Mouse (Mus musculus) heart, postnatal 0 days (tissue): ENCODE results near the gene Crtc2. TPM values are rescaled to one million over a fixed set of nuclear protein-coding genes. Genes with fewer than 3 reads are reported as not detected.
"Not testable (repeated sequence)": the region's sequence is repeated elsewhere in the genome, so short reads cannot be mapped to it uniquely, and the experiment has no call there.

ENCODE experiments used
- ATAC-seq: fragments of 200-750 bp; cut with Nextera tagmentation; 2 replicates; pipeline ENCODE4 v1.8.0; 2017; ENCODE audit warnings: low read depth, moderate number of reproducible peaks, moderate library complexity; ENCODE audit not compliant: insufficient read depth
- DNase-seq: peaks from one replicate; pipeline ENCODE4 v3.0.0-alpha.2; 2016; ENCODE audit warnings: low spot score
- H3K27ac ChIP-seq: fragments of 300-500 bp; sonication (generic); 2 replicates; pipeline ENCODE4 v1.5.1; 2014; ENCODE audit warnings: low read depth, mild to moderate bottlenecking
- H3K27me3 ChIP-seq: fragments of 300-500 bp; sonication (generic); 2 replicates; pipeline ENCODE4 v1.6.1; 2014; ENCODE audit warnings: low read length, mixed read lengths; ENCODE audit not compliant: control insufficient read depth, insufficient read depth
- H3K36me3 ChIP-seq: fragments of 300-500 bp; sonication (generic); replicated peaks from 2 replicates; pipeline ENCODE4 v1.6.1; 2014; ENCODE audit warnings: low read length, mixed read lengths; ENCODE audit not compliant: control insufficient read depth, insufficient read depth
- H3K4me1 ChIP-seq: fragments of 300-500 bp; sonication (generic); 2 replicates; pipeline ENCODE4 v1.6.1; 2014; ENCODE audit warnings: antibody characterized with exemption; ENCODE audit not compliant: control insufficient read depth, insufficient read depth
- H3K4me2 ChIP-seq: fragments of 300-500 bp; sonication (generic); 2 replicates; pipeline ENCODE4 v1.6.1; 2014; ENCODE audit warnings: low read depth, mild to moderate bottlenecking, low read length, moderate library complexity
- H3K4me3 ChIP-seq: fragments of 300-500 bp; sonication (generic); 2 replicates; pipeline ENCODE4 v1.5.1; 2014; ENCODE audit warnings: low read depth, low read length
- H3K9ac ChIP-seq: fragments of 300-500 bp; sonication (generic); replicated peaks from 2 replicates; pipeline ENCODE4 v1.6.1; 2014; ENCODE audit warnings: low read depth, low read length, mixed read lengths
- H3K9me3 ChIP-seq: fragments of 300-500 bp; sonication (generic); replicated peaks from 2 replicates; pipeline ENCODE4 v1.6.1; 2016; ENCODE audit warnings: low read length; ENCODE audit not compliant: control insufficient read depth
- CTCF ChIP-seq: IDR thresholded peaks from 2 replicates; pipeline ENCODE4 v1.5.1; 2016; ENCODE audit warnings: antibody characterized with exemption, control low read depth, low read depth
- EP300 ChIP-seq: IDR thresholded peaks from 2 replicates; pipeline ENCODE4 v1.6.1; 2016; ENCODE audit warnings: antibody characterized with exemption, low read depth
- WGBS: fragments of 180-500 bp; shearing (Covaris S2); extraction: QIAGEN DNeasy Blood & Tissue Kit; methylation state at CpG from one replicate; pipeline ENCODE4 v1.1.7; 2014; 5-methylcytosine and 5-hydroxymethylcytosine counted together
- polyA plus RNA-seq: library from polyadenylated mRNA; unstranded; fragments of >200 nt; fragmentation: Nextera tagmentation; extraction: Ambion mirVana; gene quantifications from 2 replicates; pipeline ENCODE4 v1.2.1, GENCODE M21; 2015
- total RNA-seq: library from RNA; depleted of rRNA; stranded (reverse); fragments of >200 nt; gene quantifications from 2 replicates; pipeline ENCODE4 v1.2.3, GENCODE M21; 2014; ENCODE audit warnings: low replicate concordance

The Crtc2 gene
- total and polyA plus RNA-seq, 2 experiments from 2014 or later, result 7.2 to 17.8 TPM

DNA sequence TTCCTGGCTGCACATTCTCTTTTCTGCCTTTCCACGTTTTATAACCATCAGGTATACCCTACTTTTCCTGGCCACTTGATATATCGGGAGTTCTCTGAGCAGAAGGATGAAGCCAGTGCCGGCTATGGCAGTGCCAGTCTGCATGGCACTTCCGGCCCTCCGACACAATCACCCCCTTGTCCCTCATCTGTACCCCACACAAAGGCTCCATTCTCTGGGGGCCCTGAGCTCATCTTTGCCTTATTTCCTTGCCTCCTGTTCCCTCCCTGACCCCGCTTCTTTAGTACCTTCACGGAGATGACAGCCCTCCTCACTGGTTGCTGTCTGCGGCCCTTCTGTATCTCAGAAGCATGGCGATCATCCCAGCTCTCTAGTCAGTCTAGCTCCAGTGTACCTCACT is 26.7 kb downstream of the Crtc2 start:
- Histone ChIP-seq H3K4me3 (no peak overlapping the region), H3K27me3 (no peaks in the 10 kb centered on the region), H3K9ac (no peak overlapping the region), H3K9me3 (no peaks in the 10 kb centered on the region), H3K36me3 (peaks cover 55% of the 10 kb centered on the region), H3K4me2 (no peak overlapping the region), H3K27ac (no peak overlapping the region), H3K4me1 (no peaks in the 10 kb centered on the region)
- TF ChIP-seq CTCF (no peak), EP300 (no peak)
- no peak for ATAC-seq
- WGBS, result 93% methylated on average over 9 of the region's 9 CpGs
- DNase-seq, result no peak

- H3K9ac ChIP-seq, result no peak overlapping the region
- H3K27me3 ChIP-seq, result no peaks in the 10 kb centered on the region
- TF ChIP-seq CTCF (no peak), EP300 (no peak)
- H3K4me2 ChIP-seq, result no peak overlapping the region
- H3K4me1 ChIP-seq, result no peaks in the 10 kb centered on the region
- peaks cover 21% of the 10 kb centered on the region for H3K36me3 ChIP-seq
- no peak overlapping the region for H3K27ac ChIP-seq
- DNase-seq (no peak), ATAC-seq (no peak)
- H3K4me3 ChIP-seq, result no peak overlapping the region
- 96% methylated on average over 2 of the region's 2 CpGs for WGBS
- no peaks in the 10 kb centered on the region for H3K9me3 ChIP-seq
These were observed 30.2 kb downstream of the Crtc2 start for GRCm38 (mm10) chr3:90284150-90284549.

- H3K27me3 ChIP-seq, H3K4me2 ChIP-seq, DNase-seq, H3K27ac ChIP-seq, H3K36me3 ChIP-seq, H3K9ac ChIP-seq, H3K9me3 ChIP-seq, ATAC-seq, H3K4me1 ChIP-seq, H3K4me3 ChIP-seq: not testable (repeated sequence)
- 59% methylated on average over 2 of the region's 3 CpGs for WGBS
These were observed 35.4 kb downstream of the Crtc2 start for GRCm38 (mm10) chr3:90289403-90289802.

DNA sequence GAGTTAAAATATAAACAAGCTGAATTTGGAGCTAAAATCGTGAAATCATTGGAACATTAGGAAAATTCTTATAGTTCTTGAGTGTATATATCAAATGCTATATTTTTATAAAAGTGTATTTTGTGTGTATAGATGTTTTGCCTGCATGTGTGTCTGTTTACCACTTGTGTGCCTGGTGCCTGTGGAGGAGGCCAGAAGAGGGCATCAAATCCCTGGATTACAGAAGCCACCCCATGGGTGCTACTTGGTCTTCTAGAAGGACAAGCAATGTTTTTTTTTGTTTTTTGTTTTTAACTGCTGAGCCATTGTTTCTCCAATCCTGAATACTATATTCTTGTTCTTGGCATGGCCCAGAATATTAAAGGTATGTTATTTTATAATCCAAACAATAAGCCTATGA is 36.6 kb downstream of the Crtc2 start:
- no peak overlapping the region for H3K27ac ChIP-seq
- no peak overlapping the region for H3K4me2 ChIP-seq
- no peaks in the 10 kb centered on the region for H3K9me3 ChIP-seq
- no peaks in the 10 kb centered on the region for H3K27me3 ChIP-seq
- H3K4me1 ChIP-seq, result peaks cover 21% of the 10 kb centered on the region
- TF ChIP-seq CTCF (peak; percentile 38), EP300 (no peak)
- WGBS, result 82% methylated on average over 1 of the region's 1 CpGs
- ATAC-seq (no peak), DNase-seq (no peak)
- no peak overlapping the region for H3K9ac ChIP-seq
- no peaks in the 10 kb centered on the region for H3K36me3 ChIP-seq
- H3K4me3 ChIP-seq, result no peak overlapping the region

DNA sequence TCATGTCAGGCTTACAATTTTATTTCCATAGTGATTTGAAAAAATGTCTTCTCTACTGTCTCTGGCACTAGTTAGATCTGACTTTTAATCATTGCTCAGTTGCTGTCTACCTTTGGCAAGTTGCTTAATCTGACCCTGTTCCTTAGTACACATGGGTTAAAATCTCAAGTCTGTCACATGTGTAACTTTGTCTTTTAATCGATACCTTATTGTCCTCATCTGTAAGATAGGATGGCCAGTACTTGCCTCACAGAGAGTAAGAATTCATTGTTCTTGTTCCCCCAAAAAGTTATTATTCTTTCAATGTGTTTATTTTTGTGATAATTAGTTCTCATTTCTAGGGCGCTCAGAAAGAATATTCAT is 38.0 kb downstream of the Crtc2 start:
- Histone ChIP-seq H3K9ac (peak overlapping the region; percentile 83), H3K36me3 (no peaks in the 10 kb centered on the region; the same call in 1 of the 2 replicates), H3K4me1 (peaks cover 25% of the 10 kb centered on the region), H3K27me3 (no peaks in the 10 kb centered on the region), H3K4me3 (peak overlapping the region; percentile 96), H3K9me3 (no peaks in the 10 kb centered on the region), H3K4me2 (peak overlapping the region; percentile 76), H3K27ac (peak overlapping the region; percentile 93)
- TF ChIP-seq CTCF (no peak), EP300 (no peak)
- DNase-seq, result no peak
- ATAC-seq, result no peak
- WGBS, result 30% methylated on average over 2 of the region's 2 CpGs
